Mouse (Mus musculus): ENCODE measurements around the gene Lamtor1.

- no peak for TF ChIP-seq CTCF (IDR thresholded peaks at IDR 0.05)
- no peak for TF ChIP-seq EP300 (IDR thresholded peaks at IDR 0.05)
Measured at GRCm38 (mm10) chr7:101956911-101957310, 51.2 kb downstream of the Lamtor1 start.
